Mouse (Mus musculus): ENCODE results near the gene Tspoap1. TPM values are rescaled to one million over a fixed set of nuclear protein-coding genes. Genes with fewer than 3 reads are reported as not detected.

The Tspoap1 gene
- polyA plus RNA-seq, 2 experiments = 1.1 to 5.5 TPM

GRCm38 (mm10) chr11:87754603-87755002, 5.7 kb upstream of the Tspoap1 start:
- DNase-seq (ENCODE audit: low read depth in 3 of 3, low spot score in 3 of 3) (no peak), ATAC-seq (ENCODE audit: insufficient read depth) (no peak)
- H3K4me1 ChIP-seq (replicated peaks; ENCODE audit: control insufficient read depth in 2 of 2, insufficient read depth in 2 of 2, low read length in 1 of 2) = peaks cover 52 to 58% of the 10 kb centered on the region in 2 experiments
- peak overlapping the region; percentile 100 for H3K27ac ChIP-seq
- TF ChIP-seq CTCF (IDR thresholded peaks at IDR 0.05; ENCODE audit: low read depth) (no peak), EP300 (IDR thresholded peaks at IDR 0.05; ENCODE audit: low read depth) (no peak)
- H3K36me3 ChIP-seq (replicated peaks; ENCODE audit: control insufficient read depth, insufficient read depth, low read depth) = peaks cover 22% of the 10 kb centered on the region
- 13% methylated on average over 5 of the region's 5 CpGs for WGBS (ENCODE audit: insufficient replicate concordance)
- H3K4me2 ChIP-seq (ENCODE audit: low read depth) = peak overlapping the region; percentile 93
- peak overlapping the region; percentile 98 for H3K9ac ChIP-seq (replicated peaks)
- H3K9me3 ChIP-seq (ENCODE audit: control insufficient read depth, low read length) = no peaks in the 10 kb centered on the region
- H3K4me3 ChIP-seq (ENCODE audit: insufficient read depth in 1 of 2, low read depth in 2 of 2, low read length in 2 of 2) = peak overlapping the region; percentile 57 to 89
- no peaks in the 10 kb centered on the region for H3K27me3 ChIP-seq (ENCODE audit: control insufficient read depth, insufficient read depth, low read length)

GRCm38 (mm10) chr11:87755360-87756017, 4.9 kb upstream of the Tspoap1 start:
- peak overlapping the region; percentile 100 for H3K27ac ChIP-seq

DNA sequence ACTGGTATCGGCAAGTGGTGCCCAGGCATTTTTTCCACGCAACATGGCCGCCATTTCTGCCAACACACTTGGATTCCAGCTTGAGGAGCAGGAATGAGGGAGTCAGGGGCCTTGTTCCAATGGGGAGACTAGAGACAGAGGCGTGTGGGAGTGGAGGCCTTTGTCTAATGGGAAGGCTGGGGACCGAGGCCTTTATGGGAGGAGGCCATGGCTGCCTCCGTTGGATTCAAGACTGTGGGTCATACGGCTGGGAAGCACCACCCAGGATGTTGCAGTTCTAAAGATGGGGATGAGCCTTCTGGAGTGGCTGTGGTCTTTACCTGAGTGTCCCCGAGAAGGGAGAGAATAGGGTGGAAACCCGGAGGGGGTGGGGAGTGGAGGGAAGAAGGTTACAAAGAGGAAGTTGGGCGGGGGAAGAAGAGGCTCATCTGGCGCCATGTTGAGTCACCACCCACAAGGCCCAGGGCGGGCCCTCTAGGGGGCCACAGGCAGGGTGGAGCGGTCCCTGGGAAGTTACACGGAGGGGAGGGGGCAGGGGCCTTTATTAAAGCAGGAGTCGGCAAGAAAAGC, 4.0 kb upstream of the Tspoap1 start:
- Histone ChIP-seq H3K9me3 (ENCODE audit: control insufficient read depth, low read length) (no peaks in the 10 kb centered on the region), H3K9ac (replicated peaks) (peak overlapping the region; percentile 98), H3K36me3 (replicated peaks; ENCODE audit: control insufficient read depth, insufficient read depth, low read depth) (peaks cover 22% of the 10 kb centered on the region), H3K4me3 (ENCODE audit: insufficient read depth in 1 of 2, low read depth in 2 of 2, low read length in 2 of 2) (peak overlapping the region; percentile 89 to 96), H3K27ac (peak overlapping the region; percentile 100), H3K4me2 (ENCODE audit: low read depth) (peak overlapping the region; percentile 93), H3K27me3 (ENCODE audit: control insufficient read depth, insufficient read depth, low read length) (no peaks in the 10 kb centered on the region), H3K4me1 (replicated peaks; ENCODE audit: control insufficient read depth in 2 of 2, insufficient read depth in 2 of 2, low read length in 1 of 2) (peaks cover 38 to 40% of the 10 kb centered on the region in 2 experiments)
- TF ChIP-seq CTCF (IDR thresholded peaks at IDR 0.05; ENCODE audit: low read depth) (peak; percentile 52), EP300 (IDR thresholded peaks at IDR 0.05; ENCODE audit: low read depth) (peak; percentile 30)
- DNase-seq (ENCODE audit: low read depth in 3 of 3, low spot score in 3 of 3) (no peak), ATAC-seq (ENCODE audit: insufficient read depth) (peak; percentile 11)
- WGBS (ENCODE audit: insufficient replicate concordance) = 7% methylated on average over 15 of the region's 15 CpGs

More at GRCm38 (mm10) chr11:87755360-87756017, 4.9 kb upstream of the Tspoap1 start:
- Histone ChIP-seq H3K4me3 (ENCODE audit: insufficient read depth in 1 of 2, low read depth in 2 of 2, low read length in 2 of 2) (peak overlapping the region; percentile 89 to 96), H3K36me3 (replicated peaks; ENCODE audit: control insufficient read depth, insufficient read depth, low read depth) (peaks cover 22% of the 10 kb centered on the region), H3K9me3 (ENCODE audit: control insufficient read depth, low read length) (no peaks in the 10 kb centered on the region), H3K27me3 (ENCODE audit: control insufficient read depth, insufficient read depth, low read length) (no peaks in the 10 kb centered on the region), H3K4me2 (ENCODE audit: low read depth) (peak overlapping the region; percentile 93), H3K9ac (replicated peaks) (peak overlapping the region; percentile 98), H3K4me1 (replicated peaks; ENCODE audit: control insufficient read depth in 2 of 2, insufficient read depth in 2 of 2, low read length in 1 of 2) (peaks cover 47 to 49% of the 10 kb centered on the region in 2 experiments)
- peak; percentile 91 to 94 (median 92) for DNase-seq (ENCODE audit: low read depth in 3 of 3, low spot score in 3 of 3)
- WGBS (ENCODE audit: insufficient replicate concordance) = 6% methylated on average over 17 of the region's 17 CpGs
- peak; percentile 66 for ATAC-seq (ENCODE audit: insufficient read depth)
- TF ChIP-seq EP300 (IDR thresholded peaks at IDR 0.05; ENCODE audit: low read depth) (peak; percentile 74), CTCF (IDR thresholded peaks at IDR 0.05; ENCODE audit: low read depth) (no peak)

GRCm38 (mm10) chr11:87757001-87757954, 3.1 kb upstream of the Tspoap1 start:
- peak overlapping the region; percentile 98 for H3K9ac ChIP-seq (replicated peaks)
- peaks cover 22% of the 10 kb centered on the region for H3K36me3 ChIP-seq (replicated peaks; ENCODE audit: control insufficient read depth, insufficient read depth, low read depth)
- WGBS (ENCODE audit: insufficient replicate concordance) = 9% methylated on average over 25 of the region's 25 CpGs
- H3K27ac ChIP-seq = peak overlapping the region; percentile 100
- H3K4me3 ChIP-seq (ENCODE audit: insufficient read depth in 1 of 2, low read depth in 2 of 2, low read length in 2 of 2) = peak overlapping the region; percentile 89 to 96
- TF ChIP-seq CTCF (IDR thresholded peaks at IDR 0.05; ENCODE audit: low read depth) = no peak
- no peak for TF ChIP-seq EP300 (IDR thresholded peaks at IDR 0.05; ENCODE audit: low read depth)
- H3K4me2 ChIP-seq (ENCODE audit: low read depth) = peak overlapping the region; percentile 93
- ATAC-seq (ENCODE audit: insufficient read depth) (no peak), DNase-seq (ENCODE audit: low read depth in 3 of 3, low spot score in 3 of 3) (no peak)
- peaks cover 8% of the 10 kb centered on the region for H3K27me3 ChIP-seq (ENCODE audit: control insufficient read depth, insufficient read depth, low read length)
- peaks cover 29 to 31% of the 10 kb centered on the region in 2 experiments for H3K4me1 ChIP-seq (replicated peaks; ENCODE audit: control insufficient read depth in 2 of 2, insufficient read depth in 2 of 2, low read length in 1 of 2)
- H3K9me3 ChIP-seq (ENCODE audit: control insufficient read depth, low read length) = no peaks in the 10 kb centered on the region
